Mouse (Mus musculus): Measurements from ENCODE around the gene 1700067P10Rik. TPM values are rescaled to one million over a fixed set of nuclear protein-coding genes. Genes with fewer than 3 reads are reported as not detected.
A peak's percentile ranks its signal among the peaks of the same experiment; 100 is the strongest.

1700067P10Rik gene
- polyA plus RNA-seq (2014; fragmentation: Nextera tagmentation; extraction: Ambion mirVana): not detected in 2 replicates

GRCm38 (mm10) chr17:48089019-48089418 is at the start of gene 1700067P10Rik:
TSS of gene 1700067P10Rik (plus strand) at chr17:48089319.
- DNase-seq (ENCODE audit: low spot score) (no peak), ATAC-seq (replicated peaks; ENCODE audit: low FRiP score) (no peak)
- Histone ChIP-seq H3K4me3 (ENCODE audit: low read depth, low read length) (no peak within 1 kb of the TSS), H3K27ac (ENCODE audit: low read depth, low read length) (no peak within 1 kb of the TSS), H3K4me1 (replicated peaks; ENCODE audit: control insufficient read depth, insufficient read depth, low read length) (no peaks in the 10 kb centered on the region), H3K27me3 (ENCODE audit: control insufficient read depth, insufficient read depth, low read length) (peaks cover 4% of the 10 kb centered on the region), H3K9me3 (ENCODE audit: control insufficient read depth, low read length) (peaks cover 4% of the 10 kb centered on the region; the same call in 1 of the 2 replicates), H3K4me2 (ENCODE audit: low read depth, low read length, severe bottlenecking) (no peak within 1 kb of the TSS), H3K9ac (ENCODE audit: low read length) (no peak within 1 kb of the TSS), H3K36me3 (ENCODE audit: control insufficient read depth, insufficient read depth, low read length) (no peaks in the 10 kb centered on the region)

- Histone ChIP-seq H3K4me1 (replicated peaks; ENCODE audit: control insufficient read depth, insufficient read depth, low read length) (peaks cover 13% of the 10 kb centered on the region), H3K27me3 (ENCODE audit: control insufficient read depth, insufficient read depth, low read length) (peaks cover 2% of the 10 kb centered on the region; the same call in 1 of the 2 replicates), H3K4me3 (ENCODE audit: low read depth, low read length) (peak overlapping the region; percentile 13; the same call in 1 of the 2 replicates), H3K9ac (ENCODE audit: low read length) (peak overlapping the region; percentile 37; the same call in 1 of the 2 replicates), H3K4me2 (ENCODE audit: low read depth, low read length, severe bottlenecking) (peak overlapping the region; percentile 32), H3K27ac (ENCODE audit: low read depth, low read length) (peak overlapping the region; percentile 60), H3K36me3 (ENCODE audit: control insufficient read depth, insufficient read depth, low read length) (no peaks in the 10 kb centered on the region), H3K9me3 (ENCODE audit: control insufficient read depth, low read length) (no peaks in the 10 kb centered on the region)
- 2% methylated on average over 29 of the region's 29 CpGs for WGBS
- DNase-seq (ENCODE audit: low spot score) (peak; percentile 79), ATAC-seq (replicated peaks; ENCODE audit: low FRiP score) (peak; percentile 69)
Observed at GRCm38 (mm10) chr17:48041351-48042287, 47.5 kb upstream of the 1700067P10Rik start.

GRCm38 (mm10) chr17:48043154-48043880 is 45.8 kb upstream of the 1700067P10Rik start:
- Histone ChIP-seq H3K27ac (ENCODE audit: low read depth, low read length) (no peak overlapping the region), H3K4me3 (ENCODE audit: low read depth, low read length) (no peak overlapping the region), H3K4me1 (replicated peaks; ENCODE audit: control insufficient read depth, insufficient read depth, low read length) (peaks cover 13% of the 10 kb centered on the region), H3K36me3 (ENCODE audit: control insufficient read depth, insufficient read depth, low read length) (no peaks in the 10 kb centered on the region), H3K9me3 (ENCODE audit: control insufficient read depth, low read length) (no peaks in the 10 kb centered on the region), H3K4me2 (ENCODE audit: low read depth, low read length, severe bottlenecking) (no peak overlapping the region), H3K9ac (ENCODE audit: low read length) (no peak overlapping the region), H3K27me3 (ENCODE audit: control insufficient read depth, insufficient read depth, low read length) (peaks cover 2% of the 10 kb centered on the region; the same call in 1 of the 2 replicates)
- ATAC-seq (replicated peaks; ENCODE audit: low FRiP score): no peak
- 76% methylated on average over 5 of the region's 5 CpGs for WGBS
- DNase-seq (ENCODE audit: low spot score): no peak

GRCm38 (mm10) chr17:48045631-48046030 is 43.5 kb upstream of the 1700067P10Rik start:
- WGBS: 33% methylated on average over 4 of the region's 4 CpGs
- no peaks in the 10 kb centered on the region for H3K9me3 ChIP-seq (ENCODE audit: control insufficient read depth, low read length)
- peaks cover 8% of the 10 kb centered on the region for H3K4me1 ChIP-seq (replicated peaks; ENCODE audit: control insufficient read depth, insufficient read depth, low read length)
- H3K4me2 ChIP-seq (ENCODE audit: low read depth, low read length, severe bottlenecking): no peak overlapping the region
- DNase-seq (ENCODE audit: low spot score): peak; percentile 84
- H3K36me3 ChIP-seq (ENCODE audit: control insufficient read depth, insufficient read depth, low read length): no peaks in the 10 kb centered on the region
- H3K27ac ChIP-seq (ENCODE audit: low read depth, low read length): no peak overlapping the region
- no peak overlapping the region for H3K4me3 ChIP-seq (ENCODE audit: low read depth, low read length)
- no peaks in the 10 kb centered on the region for H3K27me3 ChIP-seq (ENCODE audit: control insufficient read depth, insufficient read depth, low read length)
- H3K9ac ChIP-seq (ENCODE audit: low read length): no peak overlapping the region
- ATAC-seq (replicated peaks; ENCODE audit: low FRiP score): no peak

GRCm38 (mm10) chr17:48051638-48052337 is 37.3 kb upstream of the 1700067P10Rik start:
- Histone ChIP-seq H3K27ac (ENCODE audit: low read depth, low read length) (no peak overlapping the region), H3K9ac (ENCODE audit: low read length) (no peak overlapping the region), H3K9me3 (ENCODE audit: control insufficient read depth, low read length) (no peaks in the 10 kb centered on the region), H3K27me3 (ENCODE audit: control insufficient read depth, insufficient read depth, low read length) (peaks cover 2% of the 10 kb centered on the region; the same call in 1 of the 2 replicates), H3K36me3 (ENCODE audit: control insufficient read depth, insufficient read depth, low read length) (no peaks in the 10 kb centered on the region), H3K4me1 (replicated peaks; ENCODE audit: control insufficient read depth, insufficient read depth, low read length) (peaks cover 5% of the 10 kb centered on the region; the same call in 1 of the 2 replicates), H3K4me3 (ENCODE audit: low read depth, low read length) (no peak overlapping the region), H3K4me2 (ENCODE audit: low read depth, low read length, severe bottlenecking) (no peak overlapping the region)
- no peak for ATAC-seq (replicated peaks; ENCODE audit: low FRiP score)
- no peak for DNase-seq (ENCODE audit: low spot score)
- 76% methylated on average over 5 of the region's 5 CpGs for WGBS

- no peak for DNase-seq (ENCODE audit: low spot score)
- ATAC-seq (replicated peaks; ENCODE audit: low FRiP score): no peak
- Histone ChIP-seq H3K4me1 (replicated peaks; ENCODE audit: control insufficient read depth, insufficient read depth, low read length) (peaks cover 11% of the 10 kb centered on the region), H3K4me3 (ENCODE audit: low read depth, low read length) (no peak overlapping the region), H3K9me3 (ENCODE audit: control insufficient read depth, low read length) (no peaks in the 10 kb centered on the region), H3K27me3 (ENCODE audit: control insufficient read depth, insufficient read depth, low read length) (peaks cover 3% of the 10 kb centered on the region; the same call in 1 of the 2 replicates), H3K36me3 (ENCODE audit: control insufficient read depth, insufficient read depth, low read length) (no peaks in the 10 kb centered on the region), H3K27ac (ENCODE audit: low read depth, low read length) (no peak overlapping the region), H3K9ac (ENCODE audit: low read length) (no peak overlapping the region), H3K4me2 (ENCODE audit: low read depth, low read length, severe bottlenecking) (no peak overlapping the region)
- WGBS: 84% methylated on average over 10 of the region's 10 CpGs
Observed at GRCm38 (mm10) chr17:48052338-48053067, 36.6 kb upstream of the 1700067P10Rik start.

GRCm38 (mm10) chr17:48053646-48054045 is 35.5 kb upstream of the 1700067P10Rik start:
- DNase-seq (ENCODE audit: low spot score) (no peak), ATAC-seq (replicated peaks; ENCODE audit: low FRiP score) (no peak)
- Histone ChIP-seq H3K9me3 (ENCODE audit: control insufficient read depth, low read length) (no peaks in the 10 kb centered on the region), H3K4me2 (ENCODE audit: low read depth, low read length, severe bottlenecking) (no peak overlapping the region), H3K27me3 (ENCODE audit: control insufficient read depth, insufficient read depth, low read length) (peaks cover 11% of the 10 kb centered on the region; the same call in 1 of the 2 replicates), H3K27ac (ENCODE audit: low read depth, low read length) (no peak overlapping the region), H3K9ac (ENCODE audit: low read length) (no peak overlapping the region), H3K36me3 (ENCODE audit: control insufficient read depth, insufficient read depth, low read length) (no peaks in the 10 kb centered on the region), H3K4me3 (ENCODE audit: low read depth, low read length) (no peak overlapping the region), H3K4me1 (replicated peaks; ENCODE audit: control insufficient read depth, insufficient read depth, low read length) (peaks cover 11% of the 10 kb centered on the region)
- WGBS: 81% methylated on average over 2 of the region's 2 CpGs

All from forebrain, embryonic 11.5 days (tissue).